Mouse (Mus musculus) spleen, postnatal 14 days (tissue): ENCODE measurements around the gene Arih1.
"Not testable (repeated sequence)": the region's sequence is repeated elsewhere in the genome, so short reads cannot be mapped to it uniquely, and the experiment has no call there.

ENCODE experiments used
- DNase-seq, 2 experiments: peaks; one replicate each; pipeline ENCODE4 v3.0.0; 2021 to 2022; ENCODE audit warnings: low spot score in 2 of 2

The Arih1 gene

DNA sequence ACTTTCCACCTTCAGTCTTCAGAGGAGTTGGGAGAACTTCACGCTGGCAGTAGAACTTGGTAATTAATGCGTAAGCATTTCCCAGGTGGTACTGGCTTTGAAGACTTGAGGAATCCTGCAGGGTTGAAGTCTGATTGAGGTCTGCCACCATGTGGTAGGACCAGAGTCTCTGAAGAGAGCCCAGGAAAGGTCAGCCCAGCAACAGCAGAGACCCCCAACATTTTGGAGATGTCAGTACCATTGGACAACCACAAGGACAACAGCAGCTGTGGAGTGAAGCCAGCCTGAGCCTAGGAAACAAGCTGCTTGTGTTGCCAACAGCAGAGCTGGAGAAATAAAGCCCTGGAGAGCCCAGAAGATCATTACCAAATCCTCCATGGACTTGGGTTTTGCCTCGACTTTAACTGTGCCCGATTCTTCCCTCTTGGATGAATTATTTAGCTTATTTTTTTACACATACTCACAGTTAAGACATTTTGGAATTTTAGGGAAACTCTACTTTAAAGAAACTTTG is 27.4 kb downstream of the Arih1 start:
- DNase-seq = no peak

DNA sequence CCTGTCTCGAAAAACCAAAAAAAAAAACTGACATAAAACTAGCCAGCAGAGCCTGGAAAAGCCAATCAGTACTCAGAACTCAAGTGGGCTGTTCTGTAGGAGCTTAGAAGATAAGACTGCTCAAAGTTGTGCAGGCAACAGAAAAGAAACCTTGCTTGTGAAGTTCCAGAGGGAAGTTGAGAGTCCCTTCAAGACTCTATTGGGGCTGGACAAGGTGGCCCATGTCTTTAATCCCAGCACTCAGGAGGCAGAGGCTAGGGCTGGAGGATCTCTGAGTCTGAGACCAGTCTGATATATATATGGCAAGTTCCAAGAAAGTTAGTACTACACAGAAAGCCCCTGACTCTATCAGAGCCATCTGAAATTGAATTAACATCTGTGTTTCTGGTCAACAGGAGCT is 28.0 kb downstream of the Arih1 start:
- DNase-seq = no peak

DNA sequence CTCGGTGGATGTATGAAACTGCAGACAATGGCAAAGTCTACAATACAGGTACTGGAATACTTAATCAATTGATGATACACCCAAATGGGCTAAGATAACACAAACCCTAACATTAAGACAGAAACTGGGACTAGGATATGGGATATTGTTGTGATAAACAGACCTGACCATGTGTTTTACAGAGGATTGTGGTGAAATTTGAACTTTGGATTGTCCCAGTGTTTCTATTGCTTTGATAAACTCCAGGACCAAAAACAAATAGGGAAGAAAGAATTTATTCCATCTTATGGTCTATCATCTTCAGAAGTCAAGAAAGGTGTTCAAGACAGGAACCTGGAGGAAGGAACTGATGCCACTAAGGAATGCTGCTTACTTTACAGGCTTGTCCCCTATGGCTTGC is 28.7 kb downstream of the Arih1 start:
- DNase-seq = no peak

DNA sequence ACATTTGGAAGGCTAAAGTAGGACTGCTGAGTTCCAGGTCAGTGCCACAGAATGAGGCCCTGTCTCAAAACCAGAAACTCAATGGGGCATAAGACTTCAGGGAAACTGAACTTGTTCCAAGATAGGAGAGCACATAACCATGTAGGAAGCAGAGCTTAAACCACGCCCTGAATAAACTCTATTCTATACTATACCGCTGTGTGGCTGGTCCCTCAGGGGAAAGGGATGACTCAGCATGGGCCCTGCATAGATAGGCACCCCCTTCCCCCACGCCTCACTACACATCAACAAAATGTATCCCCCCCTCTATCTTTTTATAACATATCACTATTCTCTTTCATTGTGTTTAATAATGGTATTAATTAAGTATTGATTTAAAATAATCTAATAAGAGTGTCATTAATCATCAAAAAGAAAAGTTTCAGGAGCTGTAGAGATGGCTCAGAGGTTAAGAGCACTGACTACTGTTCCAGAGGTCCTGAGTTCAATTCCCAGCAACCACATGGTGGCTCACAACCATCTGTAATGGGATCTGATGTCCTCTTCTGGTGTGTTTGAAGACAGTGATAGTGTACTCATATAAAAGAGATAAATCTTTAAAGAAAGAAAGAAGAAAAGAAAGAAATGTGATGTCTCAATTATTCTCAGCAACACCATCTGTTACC is 30.9 kb downstream of the Arih1 start:
- no peak for DNase-seq

DNA sequence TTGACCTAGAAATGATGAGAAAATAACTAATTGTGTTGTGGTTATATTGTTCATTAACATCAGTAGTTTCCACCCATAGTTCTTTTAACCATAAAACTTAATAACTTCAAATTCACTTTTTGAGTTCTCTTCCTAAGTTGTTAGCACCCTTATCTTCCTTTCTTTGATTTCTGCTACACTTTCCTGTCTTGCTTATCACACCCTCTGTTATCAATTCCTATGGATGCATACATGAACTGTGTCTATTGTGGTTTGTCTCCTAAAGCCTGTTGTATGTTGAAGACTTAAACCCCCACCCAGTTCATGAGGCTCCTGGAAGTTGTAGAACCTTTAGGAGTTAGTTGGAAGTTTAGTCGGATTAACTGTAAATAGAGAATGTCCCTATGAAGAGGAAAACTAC is 52.7 kb downstream of the Arih1 start:
- no peak for DNase-seq

DNA sequence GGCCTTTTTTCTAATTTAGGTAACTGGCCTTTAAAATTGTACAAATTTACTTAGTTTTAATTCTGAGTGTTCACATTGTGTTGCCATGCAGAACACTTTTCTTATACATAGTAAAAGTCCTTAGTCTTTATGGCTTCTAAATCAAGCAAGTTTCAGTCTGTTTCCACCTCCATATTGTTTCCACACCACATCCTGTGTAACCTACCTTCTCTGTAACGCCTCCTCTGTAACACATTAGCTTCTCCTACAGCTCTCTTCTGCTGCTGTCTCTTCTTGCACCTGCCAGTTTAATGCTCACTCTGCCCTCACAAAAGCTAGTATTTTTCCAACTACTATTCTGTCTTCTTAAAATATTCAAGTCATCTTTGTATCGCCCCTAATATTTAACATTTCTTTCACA is 54.8 kb downstream of the Arih1 start:
- DNase-seq = no peak

DNA sequence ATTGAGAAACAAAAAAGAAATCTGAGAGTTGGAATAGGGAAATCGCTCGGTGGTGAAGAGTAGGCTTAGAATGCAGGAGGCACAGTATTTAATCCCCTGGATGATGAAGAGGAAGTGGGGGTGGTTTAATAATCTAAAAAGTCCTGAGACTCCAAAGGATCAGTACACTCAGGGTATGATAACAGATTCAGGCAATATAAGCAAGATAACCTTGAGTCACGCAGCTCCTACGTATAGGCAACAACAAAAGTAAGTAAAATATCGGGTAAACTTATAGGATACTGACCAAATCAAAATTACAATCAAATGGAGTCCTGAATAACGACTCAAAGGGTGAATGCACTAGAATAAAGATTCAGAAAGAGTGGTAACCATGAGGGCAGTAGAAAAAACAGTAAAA is 65.9 kb downstream of the Arih1 start:
- DNase-seq = no peak

DNA sequence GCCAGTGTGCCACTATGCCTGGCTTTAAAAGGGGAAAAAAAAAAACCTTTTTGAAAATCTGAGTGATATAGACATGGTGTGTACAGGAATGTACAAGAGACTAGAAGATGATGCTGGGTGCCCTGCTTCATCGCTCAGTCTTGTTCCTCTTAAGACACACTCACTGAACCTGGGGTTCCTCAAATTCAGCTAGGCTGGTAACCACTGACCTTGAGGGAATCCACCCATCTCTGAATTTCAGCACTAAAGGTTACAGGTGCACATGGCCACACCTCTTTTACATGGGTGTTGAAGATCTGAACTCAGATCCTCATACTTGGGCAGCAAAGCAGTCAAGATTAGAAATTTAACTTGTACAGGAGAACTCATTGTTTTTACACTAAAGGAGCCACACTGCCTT is 79.1 kb downstream of the Arih1 start:
- DNase-seq = peak in 1 of 2 experiments; percentile 2

DNA sequence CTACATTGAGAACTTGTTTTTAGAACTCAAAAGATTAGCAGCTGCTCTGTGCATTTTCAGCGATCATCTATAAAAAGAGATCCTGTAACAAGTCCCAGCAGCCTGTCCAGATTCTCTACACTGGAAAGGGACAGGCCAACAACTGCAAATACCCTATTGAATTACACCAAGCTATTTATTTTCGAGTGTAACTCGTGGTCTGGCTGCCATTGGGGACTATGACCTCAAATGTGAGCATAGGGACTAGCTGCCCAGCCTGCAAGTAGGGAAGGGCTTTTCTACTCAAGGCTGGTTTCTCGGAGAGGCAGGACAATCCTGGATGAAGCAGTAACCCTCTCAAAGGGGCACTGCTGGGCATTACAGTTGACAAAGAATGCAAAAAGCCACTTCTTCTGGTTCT is 97.3 kb downstream of the Arih1 start:
- DNase-seq = no peak

DNA sequence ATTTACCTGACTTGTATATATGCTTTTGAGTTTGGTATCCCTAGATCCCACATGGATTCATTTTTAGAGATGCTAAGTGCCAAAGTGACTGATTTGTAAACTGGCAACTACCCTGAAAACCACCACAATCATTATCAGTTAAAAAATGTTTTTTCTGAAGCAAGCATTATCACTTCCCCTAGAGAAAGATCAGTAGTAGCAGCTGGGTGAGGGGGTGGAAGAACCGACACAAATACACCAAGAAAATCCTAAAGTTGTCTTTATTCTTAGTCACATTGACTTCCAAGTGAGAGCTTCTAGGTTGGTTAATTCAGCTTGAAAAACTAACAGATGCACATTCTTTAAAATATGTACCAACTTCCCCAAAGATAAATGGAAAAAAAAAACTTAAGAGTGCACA is 98.1 kb downstream of the Arih1 start:
- DNase-seq = no peak

DNA sequence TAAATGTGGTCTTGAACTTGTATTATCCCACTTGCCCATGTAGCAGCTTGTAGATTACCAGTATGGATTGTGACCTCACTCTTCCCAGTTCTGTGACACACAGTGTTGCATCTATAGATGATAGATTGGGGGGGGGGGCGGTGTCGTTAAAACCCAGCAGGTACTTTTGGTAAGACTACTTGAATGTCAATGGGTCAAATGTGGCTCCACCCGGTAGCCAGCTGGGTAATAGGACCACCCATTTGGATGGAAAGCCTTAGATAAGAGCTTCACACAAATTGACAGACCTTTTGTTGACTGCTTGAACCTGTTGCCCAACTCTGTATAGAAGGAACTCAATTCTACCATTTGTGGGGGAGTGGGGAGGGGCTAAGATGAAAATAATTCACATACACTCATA is 99.0 kb downstream of the Arih1 start:
- DNase-seq = no peak

DNA sequence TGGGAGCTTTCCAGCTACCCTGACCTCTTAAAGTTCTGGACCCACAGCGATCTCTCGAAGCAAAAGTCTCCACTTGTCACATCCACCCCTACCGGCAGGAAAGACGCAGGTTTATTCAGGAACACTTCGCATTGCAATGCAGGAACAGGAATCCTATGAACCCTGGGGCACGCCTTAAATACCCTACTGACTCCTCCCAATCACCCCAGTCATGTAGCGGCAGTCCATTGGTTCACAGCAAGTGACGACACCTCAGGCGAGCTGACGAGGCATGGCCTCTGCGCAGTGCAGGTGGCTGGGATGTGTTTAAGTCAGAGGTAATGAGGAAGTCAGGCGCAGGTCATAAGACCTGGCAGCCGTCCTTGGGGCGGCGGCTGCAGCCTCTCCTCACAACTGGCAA is 110.8 kb downstream of the Arih1 start:
- DNase-seq = no peak

DNA sequence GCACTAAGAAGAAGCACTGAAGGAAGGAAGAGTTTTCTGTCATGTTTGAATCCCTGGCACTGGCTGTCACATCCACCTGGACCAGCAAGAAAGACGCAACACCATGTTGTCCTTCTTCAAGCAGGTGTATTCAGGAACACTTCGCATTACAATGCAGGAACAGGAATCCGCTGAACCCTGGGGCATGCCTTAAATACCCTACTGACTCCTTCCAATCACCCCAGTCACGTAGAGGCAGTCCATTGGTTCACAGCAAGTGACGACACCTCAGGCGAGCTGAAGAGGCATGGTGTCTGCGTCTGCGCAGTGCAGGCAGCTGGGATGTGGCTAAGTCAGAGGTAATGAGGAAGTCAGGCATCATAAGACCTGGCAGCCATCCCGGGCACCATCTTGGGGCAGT is 116.8 kb downstream of the Arih1 start:
- DNase-seq = no peak

DNA sequence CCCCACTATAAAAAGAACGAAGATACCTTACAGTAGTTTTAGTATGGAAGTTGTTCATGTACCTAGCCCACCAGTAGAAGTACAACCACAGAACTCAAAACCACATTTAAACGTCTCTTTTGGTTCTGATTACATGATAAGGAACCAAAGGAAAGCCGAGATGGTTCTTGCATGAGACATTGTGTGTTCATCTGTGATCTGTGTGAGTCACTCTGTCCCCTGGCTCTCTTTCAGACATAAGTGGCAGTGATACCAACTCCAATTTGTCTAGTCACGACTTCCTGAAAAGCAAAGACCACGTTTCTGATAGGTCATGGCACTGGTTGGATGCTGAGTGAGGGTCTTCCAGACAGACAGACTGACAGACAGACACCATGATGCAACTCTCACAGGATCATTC is 117.2 kb downstream of the Arih1 start:
- DNase-seq = no peak

DNA sequence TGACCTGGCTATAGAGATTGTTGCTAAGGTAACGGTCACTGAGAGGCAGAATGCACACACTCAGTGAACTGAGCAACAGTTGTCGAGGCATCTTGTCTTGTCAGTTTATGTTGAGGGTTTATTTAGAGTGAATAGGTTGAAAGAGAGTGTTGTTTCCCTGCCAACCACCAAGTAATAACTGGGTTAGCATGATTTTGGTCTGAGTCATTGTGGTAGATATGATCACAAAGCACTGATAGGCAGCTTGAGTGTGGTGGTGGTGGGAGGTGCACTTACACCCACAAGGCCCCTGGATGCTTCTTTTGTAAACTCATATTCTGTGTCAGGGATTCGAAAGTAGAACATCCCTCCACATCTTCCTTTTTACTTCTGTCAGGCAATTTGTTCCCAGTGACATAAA is 125.9 kb downstream of the Arih1 start:
- not testable (repeated sequence) for DNase-seq

DNA sequence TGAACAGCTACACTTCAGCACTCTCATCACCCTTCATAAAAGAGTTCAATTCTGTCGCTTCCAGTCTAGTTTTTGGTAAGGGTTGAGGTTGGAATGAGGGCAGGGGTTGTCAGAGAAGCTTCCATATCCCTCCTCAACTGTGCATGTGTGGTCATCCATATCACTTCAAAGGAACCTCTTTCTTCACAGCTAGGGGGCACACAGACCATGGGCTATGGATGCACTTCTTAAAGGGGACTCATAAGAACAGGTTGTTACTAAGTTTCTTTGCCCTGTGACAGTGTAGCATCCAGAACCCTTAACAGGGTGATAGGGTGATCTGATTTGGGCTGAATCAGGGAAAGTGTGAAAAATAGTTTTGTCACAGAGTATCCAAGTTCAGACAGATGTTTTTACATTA is 128.4 kb downstream of the Arih1 start:
- DNase-seq = not testable (repeated sequence)

DNA sequence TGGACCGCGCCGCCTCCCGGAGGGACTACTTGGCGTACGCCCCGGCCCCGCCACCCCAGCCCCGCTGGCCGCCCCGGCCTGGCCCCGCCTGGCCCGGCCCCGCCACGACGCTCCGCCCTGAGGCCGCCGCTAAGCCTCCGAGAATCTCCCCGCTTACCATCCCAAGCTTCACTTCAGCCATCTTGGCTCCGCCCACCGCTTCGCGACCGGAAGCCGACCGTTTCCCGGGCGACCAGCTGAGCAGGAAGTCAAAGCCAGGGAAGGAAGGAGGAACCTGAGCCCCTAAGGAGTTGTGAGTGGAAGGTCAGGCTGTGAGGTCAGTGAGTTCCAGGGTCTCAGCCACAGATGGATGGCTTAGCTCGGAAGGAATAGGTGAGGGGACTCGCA is 133.2 kb downstream of the Arih1 start, which contains the start of gene Bbs4:
TSS of gene Bbs4 (minus strand) at position 256 of the 387 bp plus-strand sequence.
- DNase-seq = peak; percentile 83 to 87

DNA sequence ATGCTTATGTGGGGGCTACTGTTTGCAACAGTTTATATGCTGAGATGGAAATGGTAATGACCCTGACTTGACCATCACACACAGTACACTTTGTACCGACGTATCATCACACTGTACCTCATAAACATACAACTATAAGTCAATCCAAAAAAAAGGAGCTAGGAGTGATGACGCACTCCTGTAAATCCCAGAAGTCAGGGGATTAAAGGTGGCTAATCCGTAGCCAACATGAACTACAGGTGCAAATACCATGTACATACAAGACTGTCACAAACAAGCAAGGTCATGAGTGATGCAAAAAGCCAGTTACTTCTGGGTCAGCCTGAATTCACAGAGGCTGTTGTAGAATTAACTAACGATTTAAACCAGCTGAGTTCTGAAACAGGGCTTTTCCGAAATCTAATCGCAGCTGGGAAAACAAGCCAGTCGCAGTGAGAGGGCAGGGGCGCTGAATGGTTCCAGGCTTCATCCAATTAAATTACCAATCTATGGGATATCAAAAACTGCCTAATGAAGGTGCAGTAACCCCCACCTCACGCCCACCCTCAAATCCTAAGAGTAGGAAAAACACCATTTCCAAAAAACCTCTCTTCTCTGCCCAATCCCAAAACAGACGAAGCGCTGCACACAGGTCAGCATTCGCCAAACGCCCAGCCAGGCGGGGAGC is 133.7 kb downstream of the Arih1 start:
- DNase-seq = no peak

DNA sequence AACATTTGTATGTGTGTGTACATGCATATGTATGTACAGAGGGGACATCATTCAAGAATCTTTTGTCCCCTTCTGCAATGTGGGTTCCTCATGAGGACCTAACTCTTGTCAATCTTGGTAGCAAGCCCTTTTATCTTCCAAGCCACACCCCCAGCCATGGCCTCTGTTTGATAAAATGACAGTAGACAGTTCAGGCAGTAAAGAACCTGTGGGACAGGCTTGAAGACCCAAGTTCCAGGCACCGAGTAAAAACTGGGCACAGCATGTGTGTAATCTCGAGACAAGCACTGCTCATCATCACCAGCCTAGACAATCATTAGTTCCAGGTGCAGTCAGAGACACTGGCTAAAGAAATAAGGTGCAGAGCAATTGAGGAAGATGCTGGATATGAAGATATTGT is 140.2 kb downstream of the Arih1 start:
- no peak for DNase-seq

DNA sequence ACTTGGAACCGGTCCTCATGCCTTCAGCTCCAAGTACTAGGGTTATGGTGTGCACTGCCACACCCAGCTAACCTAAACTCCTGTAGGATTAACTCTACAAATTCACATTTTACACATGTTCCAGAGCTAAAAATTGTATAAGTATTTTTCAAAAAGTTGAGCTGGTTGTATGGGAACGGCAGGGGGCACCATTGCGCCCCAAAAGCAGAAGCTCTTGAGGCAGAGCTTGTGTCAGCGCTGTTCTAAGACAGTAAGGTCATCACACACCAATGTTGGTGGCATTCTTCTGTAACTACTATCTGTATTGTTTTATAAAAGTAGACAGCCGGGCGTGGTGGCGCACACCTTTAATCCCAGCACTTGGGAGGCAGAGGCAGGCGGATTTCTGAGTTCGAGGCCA is 146.4 kb downstream of the Arih1 start:
- peak in 1 of 2 experiments; percentile 6 for DNase-seq

DNA sequence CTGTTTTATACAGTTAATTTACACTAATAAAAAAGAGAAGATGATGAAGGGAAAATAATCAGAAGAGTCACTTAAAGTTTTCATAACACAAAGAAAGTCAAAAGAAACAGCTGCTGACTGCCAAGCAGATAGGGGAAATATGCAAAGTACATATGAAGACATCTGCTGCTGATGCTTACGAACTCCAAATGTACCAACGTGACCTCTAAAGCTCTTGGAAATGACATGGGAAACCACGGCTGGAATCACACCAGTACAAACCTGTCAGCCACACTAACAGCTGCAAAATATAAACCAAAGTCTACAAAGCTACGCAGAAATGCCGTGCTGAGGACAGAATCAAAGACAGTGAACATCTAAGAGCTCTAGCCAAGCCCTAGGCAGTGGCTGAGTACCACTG is 147.3 kb downstream of the Arih1 start:
- no peak for DNase-seq

DNA sequence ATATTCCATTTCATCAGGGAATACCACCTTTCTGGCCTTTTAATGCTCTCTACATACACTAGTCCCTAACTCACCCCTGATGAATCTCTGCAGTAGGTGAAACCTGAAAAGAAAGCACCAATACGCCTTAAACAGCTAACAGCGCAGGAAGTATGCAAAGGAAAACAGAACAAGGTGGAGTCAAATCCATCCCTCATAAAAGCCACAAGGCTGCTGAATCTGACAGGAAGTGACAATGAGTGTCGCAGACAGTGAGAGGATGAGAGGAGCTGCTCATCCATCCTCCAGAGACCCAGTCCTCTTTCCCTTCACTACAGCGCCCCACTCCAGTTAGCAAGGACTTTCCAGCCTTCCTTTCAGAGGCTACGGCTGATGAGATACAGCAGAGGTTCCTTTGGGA is 148.0 kb downstream of the Arih1 start:
- no peak for DNase-seq
